Mouse (Mus musculus) cerebellum, adult 2 months (tissue): ENCODE results near the gene Tbk1.

Experiments used
- CTCF ChIP-seq: fragments of 200-500 bp; IDR thresholded peaks from 2 replicates; pipeline ENCODE4 v1.5.1; 2011; ENCODE audit warnings: low read depth, mild to moderate bottlenecking, control low read depth, low read length, moderate library complexity, borderline replicate concordance; ENCODE audit not compliant: insufficient read depth
- POLR2A ChIP-seq: fragments of 200-500 bp; IDR thresholded peaks from 2 replicates; pipeline ENCODE4 v1.6.1; 2011; ENCODE audit warnings: low read length, control low read depth, borderline replicate concordance; ENCODE audit not compliant: insufficient read depth

GRCm38 (mm10) chr10:121499063-121499462 is 87.5 kb downstream of the Tbk1 start:
- TF ChIP-seq POLR2A (no peak), CTCF (no peak)
